Mouse (Mus musculus): Measurements from ENCODE around the gene Prdx2. TPM values are rescaled to one million over a fixed set of nuclear protein-coding genes. Genes with fewer than 3 reads are reported as not detected.

Gene Prdx2
- 100 to 1,000 TPM; 317 to 327 TPM for total RNA-seq (2021)
- long read RNA-seq, experiment 1, transcript Prdx2-203 (6 exons, 1,612 nt): minor isoform, 26 of 431 reads
- long read RNA-seq, experiment 1, transcript Prdx2-201 (6 exons, 1,500 nt): major isoform, 339 of 431 reads
- long read RNA-seq, experiment 1, partial matches to known transcripts: 55 of 431 reads
- long read RNA-seq, experiment 1, other reads (novel, unspliced or antisense): 8 of 431 reads
- long read RNA-seq, experiment 2, transcript Prdx2-201 (6 exons, 1,500 nt): major isoform, 287 of 395 reads
- long read RNA-seq, experiment 2, transcript Prdx2-203 (6 exons, 1,612 nt): minor isoform, 30 of 395 reads
- long read RNA-seq, experiment 2, partial matches to known transcripts: 64 of 395 reads
- long read RNA-seq, experiment 2, other reads (novel, unspliced or antisense): 7 of 395 reads

- DNase-seq (ENCODE audit: low spot score in 2 of 2): peak in 1 of 2 experiments; percentile 78
These were observed at the start of gene Prdx2, which contains the start of the genes Gm49661 and Rnaseh2a for GRCm38 (mm10) chr8:84969241-84970134. Gene Prdx2 (plus strand): TSS chr8:84969587. Gene Gm49661 (minus strand): TSS chr8:84969433. Gene Rnaseh2a (minus strand): TSS chr8:84969767.

- no peak for DNase-seq (ENCODE audit: low spot score in 2 of 2)
These were observed 47.8 kb upstream of the Prdx2 start for GRCm38 (mm10) chr8:84921596-84921995.

DNA sequence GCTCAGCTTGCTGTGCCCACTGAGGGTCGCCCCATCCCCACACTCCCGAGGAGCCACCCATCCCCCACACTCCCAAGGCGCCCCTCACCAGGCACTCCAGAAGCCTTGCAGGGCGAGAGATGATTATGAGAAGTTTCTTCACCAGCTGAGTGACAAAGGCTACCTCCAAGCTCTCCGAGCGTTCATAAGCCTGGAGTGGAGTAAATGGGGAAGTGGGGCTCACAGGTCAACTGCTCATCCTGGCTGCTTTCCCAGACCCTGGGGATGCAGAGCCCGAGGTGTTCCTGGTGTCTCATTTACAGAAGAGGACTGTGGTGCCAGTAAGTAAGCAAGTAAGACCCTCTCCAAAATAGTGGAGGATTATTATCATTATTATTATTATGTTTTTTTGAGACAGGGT lies 43.8 kb upstream of the Prdx2 start:
- no peak for DNase-seq (ENCODE audit: low spot score in 2 of 2)

DNA sequence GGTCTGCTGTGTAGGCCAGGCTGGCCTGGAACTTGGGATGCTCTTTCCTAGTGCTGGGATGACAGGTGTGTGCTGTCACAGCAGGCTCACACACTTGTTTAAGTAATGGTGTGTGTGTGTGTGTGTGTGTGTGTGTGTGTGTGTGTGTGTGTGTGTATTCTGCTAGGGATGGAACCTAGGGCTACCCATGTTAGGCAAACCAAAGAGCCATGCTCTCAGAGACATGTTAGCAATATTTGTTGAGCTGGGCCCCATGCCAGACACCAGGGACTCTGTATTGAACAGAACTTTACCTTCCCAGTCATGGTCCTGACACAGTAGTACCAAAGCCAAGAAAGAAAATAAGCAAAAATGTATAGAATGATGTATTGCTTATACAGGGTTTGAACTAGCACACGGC lies 41.9 kb upstream of the Prdx2 start:
- DNase-seq (ENCODE audit: low spot score in 2 of 2): no peak

GRCm38 (mm10) chr8:84928456-84929306 lies 40.7 kb upstream of the Prdx2 start:
- DNase-seq (ENCODE audit: low spot score in 2 of 2): peak in 1 of 2 experiments; percentile 67

DNA sequence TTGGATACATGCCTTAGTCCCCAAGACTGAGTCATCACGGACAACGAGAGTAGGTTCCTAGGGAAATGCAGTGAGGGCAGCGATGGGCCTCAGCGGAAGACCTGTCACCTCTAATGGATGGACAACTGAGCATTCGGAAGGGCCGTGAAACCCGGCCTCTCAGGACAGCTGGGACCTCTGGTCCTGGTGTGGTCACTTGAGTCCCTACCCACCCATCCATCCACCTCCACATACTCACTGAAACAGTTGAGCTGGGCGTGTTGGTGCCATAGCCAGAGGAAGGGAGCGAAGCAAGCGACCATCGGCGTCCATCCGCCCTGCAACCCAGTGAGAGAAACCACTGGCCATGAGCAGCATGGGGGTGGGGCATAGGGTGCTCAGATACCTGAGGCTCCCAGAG lies 38.8 kb upstream of the Prdx2 start:
- no peak for DNase-seq (ENCODE audit: low spot score in 2 of 2)

DNA sequence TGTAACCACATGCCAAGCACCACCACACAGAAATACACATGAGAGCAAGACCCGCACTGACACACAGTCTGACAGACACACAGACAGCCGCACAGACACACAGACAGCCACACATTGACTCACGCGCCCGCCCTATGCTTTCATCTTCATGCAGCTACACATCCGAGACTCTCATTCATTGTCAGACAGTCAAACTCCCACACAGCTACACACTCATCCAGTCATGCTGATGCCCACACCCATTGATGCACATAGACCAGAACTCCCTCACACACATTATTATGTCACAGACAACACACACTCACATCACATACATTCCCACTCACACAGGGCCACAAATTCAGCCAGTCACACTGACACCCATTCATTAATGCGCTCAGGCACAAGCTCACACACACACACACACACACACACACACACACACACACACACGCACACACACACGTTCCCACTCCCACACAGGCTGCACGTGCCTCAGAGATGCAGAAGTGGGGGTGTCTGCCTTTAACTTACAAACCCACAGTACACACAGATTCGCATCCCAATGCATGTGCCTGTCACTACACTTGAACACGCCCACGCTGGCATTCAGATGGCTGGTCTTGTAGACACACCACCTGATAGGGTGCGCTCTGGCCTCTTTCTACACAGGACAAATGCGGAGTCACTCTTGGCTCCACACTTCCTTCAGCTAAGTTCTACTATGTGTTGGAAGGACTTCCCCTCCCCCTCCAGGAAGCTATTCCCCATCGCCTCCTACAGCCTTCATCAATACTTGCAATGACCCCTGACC lies 35.4 kb upstream of the Prdx2 start:
- no peak for DNase-seq (ENCODE audit: low spot score in 2 of 2)

GRCm38 (mm10) chr8:84934860-84935259 lies 34.5 kb upstream of the Prdx2 start:
- DNase-seq (ENCODE audit: low spot score in 2 of 2): no peak

DNA sequence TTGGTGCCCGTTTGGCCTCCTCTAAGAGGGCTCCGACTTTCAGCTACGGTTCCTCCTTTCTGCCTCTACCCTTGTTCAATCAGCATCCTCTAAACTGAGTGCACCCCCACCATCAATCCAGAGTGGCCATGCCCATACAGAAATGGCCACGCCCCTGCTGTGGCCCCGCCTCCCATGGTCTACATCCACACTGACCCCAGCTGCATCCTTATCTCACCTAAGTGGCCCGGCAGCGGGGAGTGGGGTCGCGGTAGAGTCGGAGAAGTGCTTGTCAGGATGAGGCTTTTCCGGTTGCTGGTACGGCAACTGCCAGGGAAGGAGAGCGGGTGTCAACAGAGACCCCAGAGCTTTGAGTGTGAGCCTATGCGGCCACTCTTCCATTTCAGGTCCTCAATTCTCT lies 33.9 kb upstream of the Prdx2 start:
- no peak for DNase-seq (ENCODE audit: low spot score in 2 of 2)

GRCm38 (mm10) chr8:84936041-84936961 lies 33.1 kb upstream of the Prdx2 start:
- no peak for DNase-seq (ENCODE audit: low spot score in 2 of 2)

DNA sequence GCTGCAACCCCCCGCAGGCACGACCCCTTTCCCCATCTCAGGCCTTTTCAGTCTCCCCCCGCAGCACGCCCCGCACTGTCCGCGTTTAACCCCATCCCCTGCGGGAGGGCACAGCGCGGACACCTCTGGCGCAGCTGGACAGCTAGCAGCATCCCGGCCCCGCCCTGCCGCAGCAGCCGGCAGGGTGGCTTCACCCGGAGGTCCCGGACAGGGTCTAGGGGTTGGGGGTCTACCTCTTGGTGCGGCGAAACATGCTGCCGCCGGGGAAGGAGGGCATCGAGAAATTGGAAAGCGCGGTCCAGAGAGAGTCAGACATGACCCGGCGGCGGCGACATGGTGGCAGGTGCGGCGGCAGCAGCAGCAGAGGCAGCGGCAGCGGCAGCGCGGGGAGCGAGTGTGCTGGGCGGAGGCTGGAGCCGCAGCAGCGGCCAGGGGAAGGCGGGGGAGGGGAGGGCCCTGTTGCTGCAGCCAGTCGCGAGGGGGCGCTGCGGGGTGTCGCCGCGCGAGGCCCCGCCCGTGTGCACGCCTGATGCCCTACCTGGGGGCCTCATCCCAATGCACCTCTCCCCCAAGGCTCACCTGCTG lies 32.3 kb upstream of the Prdx2 start, which contains the start of gene Mast1:
Mast1 (minus strand) TSS at position 398 of the 585 bp plus-strand sequence.
- peak in 1 of 2 experiments; percentile 51 for DNase-seq (ENCODE audit: low spot score in 2 of 2)

- DNase-seq (ENCODE audit: low spot score in 2 of 2): no peak
These were observed 31.5 kb upstream of the Prdx2 start for GRCm38 (mm10) chr8:84937620-84938485.

DNA sequence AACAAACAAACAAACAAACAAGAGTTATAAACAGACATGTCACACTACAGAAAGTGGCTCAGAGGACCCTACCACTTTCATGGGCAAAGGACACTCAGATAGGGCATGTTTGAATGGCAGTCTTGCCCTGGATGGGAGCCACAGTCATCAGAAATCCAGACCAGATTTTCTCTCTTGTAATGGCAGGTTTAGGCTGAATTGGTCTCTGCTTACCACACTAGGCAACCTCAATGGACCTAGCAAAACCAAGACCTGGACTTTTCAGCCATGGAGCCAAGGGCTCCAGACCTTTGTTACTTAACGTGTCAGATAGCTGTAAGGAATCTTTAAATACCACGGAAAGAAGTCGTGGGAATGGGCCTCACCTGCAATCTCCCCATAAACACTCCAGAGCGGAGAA lies 25.7 kb upstream of the Prdx2 start:
- no peak for DNase-seq (ENCODE audit: low spot score in 2 of 2)

- no peak for DNase-seq (ENCODE audit: low spot score in 2 of 2)
These were observed 24.8 kb upstream of the Prdx2 start for GRCm38 (mm10) chr8:84944478-84945160.

DNA sequence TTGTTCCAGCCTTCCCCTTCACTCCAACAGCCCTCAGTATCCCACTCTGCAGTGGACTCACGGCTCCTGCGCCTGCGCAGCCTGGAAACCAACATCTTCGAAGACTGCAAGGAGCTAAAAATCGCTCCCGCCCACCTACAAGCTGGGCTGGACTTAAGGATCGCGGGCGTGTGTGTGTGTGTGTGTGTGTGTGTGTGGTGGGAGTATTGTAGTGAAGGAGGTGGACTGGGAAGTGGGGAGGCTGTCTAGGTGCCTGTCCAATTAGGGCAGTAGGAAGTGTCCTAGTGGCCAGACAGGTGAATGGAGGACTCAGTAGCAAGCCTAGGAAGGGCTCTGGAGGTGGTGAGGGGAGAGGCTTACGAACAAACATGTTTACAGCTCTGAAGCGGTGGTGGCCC lies 24.2 kb upstream of the Prdx2 start:
- no peak for DNase-seq (ENCODE audit: low spot score in 2 of 2)

- no peak for DNase-seq (ENCODE audit: low spot score in 2 of 2)
These were observed 23.5 kb upstream of the Prdx2 start for GRCm38 (mm10) chr8:84945633-84946527.
